Comparison of ENCODE assay signal across 9 mouse cellular contexts in the genomic region with DNA sequence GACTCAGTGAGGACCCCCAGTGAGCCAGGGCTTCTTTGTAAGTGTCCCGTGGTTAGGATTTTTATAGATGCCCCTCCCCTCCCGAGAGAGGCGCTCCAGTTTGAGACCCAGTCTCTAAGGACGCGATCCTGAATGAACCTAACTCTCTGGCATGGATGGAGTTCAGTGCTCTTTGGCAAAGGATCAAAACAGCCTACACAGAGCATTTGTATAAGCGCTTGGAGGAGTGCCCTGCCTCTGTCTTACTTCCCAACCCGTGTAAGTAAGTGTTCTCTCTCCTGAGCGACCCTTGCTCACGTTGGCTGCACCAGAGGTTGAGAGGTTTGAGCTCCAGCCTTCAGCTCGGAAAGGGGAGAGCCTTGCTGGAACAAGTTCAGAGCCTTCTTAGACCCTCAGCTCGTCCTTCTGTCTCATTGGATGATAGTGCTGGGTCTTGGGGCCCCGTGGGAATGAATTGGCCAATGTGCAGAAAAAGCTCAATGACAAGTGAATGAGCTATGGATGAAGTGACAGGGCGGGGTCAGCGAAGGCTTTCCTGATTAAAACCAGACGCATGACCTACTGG. TPM values are rescaled to one million over a fixed set of nuclear protein-coding genes. Genes with fewer than 3 reads are reported as not detected.
DNase-seq lines count a peak whose midpoint lies in the region; ATAC-seq and TF ChIP-seq lines count a peak whose summit lies in the region.
"Had no signal": no experiment of that assay in that cellular context is flagged by ENCODE, and none has a peak within 500 bp of the region (broad histone marks: within the 10 kb centered on the region; RNA-seq: fewer than 3 reads in every experiment).

No protein-coding gene starts in this region.

- no peak overlapping the region for H3K4me2 ChIP-seq in lung, embryonic 14.5 days
- H3K4me2 ChIP-seq in neural tube, embryonic 14.5 days (ENCODE audit: low read depth, low read length), result no peak overlapping the region
- H3K4me2 ChIP-seq: limb, embryonic 12.5 days had no signal

- DNase-seq in lung, embryonic 14.5 days, result peak; percentile 47
- no peak for DNase-seq in lung, adult 2 months
- DNase-seq in gastrocnemius, adult 18-20 months (ENCODE audit: low spot score), result peak; percentile 68
- DNase-seq in kidney, adult 9 months, result peak; percentile 39
- no peak for DNase-seq in cerebellum, adult 18-20 months
- DNase-seq in liver, result no peak

- no peak overlapping the region for H3K27ac ChIP-seq in lung, embryonic 14.5 days (ENCODE audit: low read depth)
- no peak overlapping the region for H3K27ac ChIP-seq in neural tube, embryonic 14.5 days (ENCODE audit: low read depth, low read length)
- H3K27ac ChIP-seq: limb, embryonic 12.5 days had no signal

- no peaks in the 10 kb centered on the region for H3K36me3 ChIP-seq in lung, embryonic 14.5 days (ENCODE audit: insufficient read depth)
- H3K36me3 ChIP-seq in neural tube, embryonic 14.5 days (ENCODE audit: control insufficient read depth, insufficient read depth, low read length), result no peaks in the 10 kb centered on the region
- H3K36me3 ChIP-seq: limb, embryonic 12.5 days had no signal

- no peak overlapping the region for H3K4me3 ChIP-seq in lung, embryonic 14.5 days (ENCODE audit: low read depth, low read length)
- no peak overlapping the region for H3K4me3 ChIP-seq in lung, adult 2 months (replicated peaks; ENCODE audit: extremely low read depth, low read depth, low read length)
- no peak overlapping the region for H3K4me3 ChIP-seq in neural tube, embryonic 14.5 days (ENCODE audit: low read depth, low read length)
- H3K4me3 ChIP-seq: limb, embryonic 12.5 days had no signal

- no peak overlapping the region for H3K9ac ChIP-seq in lung, embryonic 14.5 days
- no peak overlapping the region for H3K9ac ChIP-seq in neural tube, embryonic 14.5 days (replicated peaks; ENCODE audit: low read depth, low read length)
- H3K9ac ChIP-seq: limb, embryonic 12.5 days had no signal

- 68% methylated on average over 15 of the region's 15 CpGs for WGBS in lung, embryonic 14.5 days
- 62% methylated on average over 15 of the region's 15 CpGs for WGBS in lung, adult 2 months
- 73% methylated on average over 15 of the region's 15 CpGs for WGBS in neural tube, embryonic 14.5 days

- H3K27me3 ChIP-seq in lung, embryonic 14.5 days (ENCODE audit: insufficient read depth, low read length), result no peaks in the 10 kb centered on the region
- no peaks in the 10 kb centered on the region for H3K27me3 ChIP-seq in neural tube, embryonic 14.5 days (ENCODE audit: control insufficient read depth, insufficient read depth, low read length)
- H3K27me3 ChIP-seq: limb, embryonic 12.5 days had no signal

- no peak; the same call in 1 of the 2 replicates for ATAC-seq in lung, embryonic 14.5 days (ENCODE audit: insufficient read depth)
- peak; percentile 49; the same call in 1 of the 2 replicates for ATAC-seq in neural tube, embryonic 14.5 days (ENCODE audit: low read depth)
- ATAC-seq in cerebellum, adult (ENCODE audit: insufficient number of reproducible peaks, low FRiP score, low TSS enrichment), result no peak

- H3K9me3 ChIP-seq in lung, embryonic 14.5 days (ENCODE audit: low read depth, low read length), result no peaks in the 10 kb centered on the region
- no peaks in the 10 kb centered on the region for H3K9me3 ChIP-seq in neural tube, embryonic 14.5 days (ENCODE audit: control insufficient read depth, low read length)

- no peaks in the 10 kb centered on the region for H3K4me1 ChIP-seq in lung, embryonic 14.5 days (ENCODE audit: insufficient read depth)
- peaks cover 5% of the 10 kb centered on the region for H3K4me1 ChIP-seq in lung, adult 2 months (ENCODE audit: control insufficient read depth, insufficient read depth, low read length)
- no peaks in the 10 kb centered on the region for H3K4me1 ChIP-seq in neural tube, embryonic 14.5 days (ENCODE audit: control insufficient read depth, insufficient read depth, low read length)
- H3K4me1 ChIP-seq: limb, embryonic 12.5 days had no signal

- TF ChIP-seq CTCF in lung, embryonic 14.5 days (IDR thresholded peaks at IDR 0.05; ENCODE audit: low read depth), result no peak
- no peak for TF ChIP-seq CTCF in lung, adult 2 months (IDR thresholded peaks at IDR 0.05; ENCODE audit: insufficient read depth, low read length)

- TF ChIP-seq POLR2A in lung, adult 2 months (IDR thresholded peaks at IDR 0.05; ENCODE audit: borderline replicate concordance, extremely low read depth, low read depth, low read length), result no peak

RNA-seq across cellular contexts. Expression of gene Taok3, which starts 33.7 kb away (rescaled TPM):
- polyA plus RNA-seq in lung, embryonic 14.5 days (2014; fragmentation: Nextera tagmentation; extraction: Ambion mirVana), result 18.8 and 19.0 TPM in 2 replicates
- polyA plus RNA-seq in lung, adult 2 months (2012; rRNA removed), result 30.3 and 40.5 TPM in 2 replicates
- 1 to 10 TPM; 5.0 to 5.4 TPM for total RNA-seq in gastrocnemius, adult 18-20 months (2021)
- polyA plus RNA-seq in neural tube, embryonic 14.5 days (2014; fragmentation: Nextera tagmentation; extraction: Ambion mirVana), result 58.9 and 62.5 TPM in 2 replicates

RNA-seq across cellular contexts. Expression of gene Suds3, which starts 37.7 kb away (rescaled TPM):
- 45.6 and 49.6 TPM in 2 replicates for polyA plus RNA-seq in lung, embryonic 14.5 days (2014; fragmentation: Nextera tagmentation; extraction: Ambion mirVana)
- 44.0 and 57.1 TPM in 2 replicates for polyA plus RNA-seq in lung, adult 2 months (2012; rRNA removed)
- 10 to 100 TPM; 89.2 to 94.8 TPM for total RNA-seq in gastrocnemius, adult 18-20 months (2021)
- 51.1 and 51.3 TPM in 2 replicates for polyA plus RNA-seq in neural tube, embryonic 14.5 days (2014; fragmentation: Nextera tagmentation; extraction: Ambion mirVana)

Comparison
In these comparisons a context has a peak if more than half of its experiments do, and no peak if none do; other contexts are left out.
1. DNase-seq: peak in lung, embryonic 14.5 days (single experiment), gastrocnemius, adult 18-20 months (single experiment) and kidney, adult 9 months (single experiment); none in lung, adult 2 months (single experiment), cerebellum, adult 18-20 months (0 of 2) and liver (single experiment).